Mouse (Mus musculus): ENCODE results near the gene Nsmce3.

Nsmce3 gene

GRCm38 (mm10) chr7:64872743-64873241 is at the start of gene Nsmce3:
Gene Nsmce3 (minus strand): TSS chr7:64872997.
- DNase-seq (ENCODE audit: low spot score in 2 of 2): peak; percentile 97

- no peak for DNase-seq (ENCODE audit: low spot score in 2 of 2)
Measured at GRCm38 (mm10) chr7:64921189-64921588, 48.4 kb upstream of the Nsmce3 start.

- DNase-seq (ENCODE audit: low spot score in 2 of 2): no peak
Measured at GRCm38 (mm10) chr7:64920735-64921134, 47.9 kb upstream of the Nsmce3 start.

- DNase-seq (ENCODE audit: low spot score in 2 of 2): no peak
Measured at GRCm38 (mm10) chr7:64916654-64917053, 43.9 kb upstream of the Nsmce3 start.

- no peak for DNase-seq (ENCODE audit: low spot score in 2 of 2)
Measured at GRCm38 (mm10) chr7:64915121-64915520, 42.3 kb upstream of the Nsmce3 start.

GRCm38 (mm10) chr7:64911945-64912344 is 39.1 kb upstream of the Nsmce3 start:
- DNase-seq (ENCODE audit: low spot score in 2 of 2): no peak

GRCm38 (mm10) chr7:64910208-64910607 is 37.4 kb upstream of the Nsmce3 start:
- DNase-seq (ENCODE audit: low spot score in 2 of 2): no peak

- no peak for DNase-seq (ENCODE audit: low spot score in 2 of 2)
Measured at GRCm38 (mm10) chr7:64906955-64907354, 34.2 kb upstream of the Nsmce3 start.

GRCm38 (mm10) chr7:64905506-64905905 is 32.7 kb upstream of the Nsmce3 start:
- DNase-seq (ENCODE audit: low spot score in 2 of 2): no peak

GRCm38 (mm10) chr7:64900249-64900648 is 27.5 kb upstream of the Nsmce3 start:
- DNase-seq (ENCODE audit: low spot score in 2 of 2): no peak

- no peak for DNase-seq (ENCODE audit: low spot score in 2 of 2)
Measured at GRCm38 (mm10) chr7:64896587-64896986, 23.8 kb upstream of the Nsmce3 start.

- DNase-seq (ENCODE audit: low spot score in 2 of 2): no peak
Measured at GRCm38 (mm10) chr7:64895685-64896101, 22.9 kb upstream of the Nsmce3 start.

GRCm38 (mm10) chr7:64891139-64891538 is 18.3 kb upstream of the Nsmce3 start:
- no peak for DNase-seq (ENCODE audit: low spot score in 2 of 2)

- peak in 1 of 2 experiments; percentile 52 for DNase-seq (ENCODE audit: low spot score in 2 of 2)
Measured at GRCm38 (mm10) chr7:64889919-64890318, 17.1 kb upstream of the Nsmce3 start.

GRCm38 (mm10) chr7:64884187-64884862 is 11.5 kb upstream of the Nsmce3 start:
- DNase-seq (ENCODE audit: low spot score in 2 of 2): no peak

GRCm38 (mm10) chr7:64882243-64882642 is 9.4 kb upstream of the Nsmce3 start:
- DNase-seq (ENCODE audit: low spot score in 2 of 2): no peak

- no peak for DNase-seq (ENCODE audit: low spot score in 2 of 2)
Measured at GRCm38 (mm10) chr7:64881387-64881786, 8.6 kb upstream of the Nsmce3 start.

GRCm38 (mm10) chr7:64880415-64880814 is 7.6 kb upstream of the Nsmce3 start:
- DNase-seq (ENCODE audit: low spot score in 2 of 2): no peak

GRCm38 (mm10) chr7:64874941-64875340 is 2.1 kb upstream of the Nsmce3 start:
- DNase-seq (ENCODE audit: low spot score in 2 of 2): peak; percentile 31 to 70

GRCm38 (mm10) chr7:64873266-64873665 is 469 bp upstream of the Nsmce3 start:
- DNase-seq (ENCODE audit: low spot score in 2 of 2): no peak

- no peak for DNase-seq (ENCODE audit: low spot score in 2 of 2)
Measured at GRCm38 (mm10) chr7:64871987-64872742, 632 bp downstream of the Nsmce3 start.

- no peak for DNase-seq (ENCODE audit: low spot score in 2 of 2)
Measured at GRCm38 (mm10) chr7:64869549-64870065, 3.2 kb downstream of the Nsmce3 start.

- no peak for DNase-seq (ENCODE audit: low spot score in 2 of 2)
Measured at GRCm38 (mm10) chr7:64863538-64863937, 9.3 kb downstream of the Nsmce3 start.
